In genomic region chr1:51503055-51503454, GRCm38 (mm10) we compare ENCODE assay signal across 22 mouse cellular contexts.
"Had no signal": no experiment of that assay in that cellular context is flagged by ENCODE, and none has a peak within 500 bp of the region (broad histone marks: within the 10 kb centered on the region; RNA-seq: fewer than 3 reads in every experiment).

No protein-coding gene starts in this region.

- H3K9me3 ChIP-seq: kidney, embryonic 15.5 days; limb, embryonic 12.5 days; limb, embryonic 15.5 days; midbrain, embryonic 12.5 days; midbrain, embryonic 15.5 days; neural tube, embryonic 12.5 days; neural tube, embryonic 15.5 days; stomach, embryonic 15.5 days had no signal

- H3K4me2 ChIP-seq: kidney, embryonic 15.5 days; limb, embryonic 12.5 days; limb, embryonic 15.5 days; liver, embryonic 11.5 days; lung, embryonic 14.5 days; midbrain, embryonic 12.5 days; midbrain, embryonic 15.5 days; neural tube, embryonic 12.5 days; neural tube, embryonic 15.5 days; stomach, embryonic 15.5 days had no signal

- H3K4me3 ChIP-seq: kidney, embryonic 15.5 days; limb, embryonic 12.5 days; limb, embryonic 15.5 days; midbrain, embryonic 12.5 days; midbrain, embryonic 15.5 days; neural tube, embryonic 12.5 days; neural tube, embryonic 15.5 days; stomach, embryonic 15.5 days had no signal

- H3K9ac ChIP-seq: kidney, embryonic 15.5 days; limb, embryonic 12.5 days; limb, embryonic 15.5 days; liver, embryonic 14.5 days; liver, postnatal 0 days; lung, embryonic 14.5 days; midbrain, embryonic 12.5 days; midbrain, embryonic 15.5 days; neural tube, embryonic 12.5 days; neural tube, embryonic 15.5 days; stomach, embryonic 15.5 days had no signal

- ATAC-seq: liver, postnatal 0 days; lung, postnatal 0 days; midbrain, embryonic 15.5 days had no signal

- DNase-seq: kidney, adult 8-10 months; kidney, postnatal 10 days; kidney, postnatal 36 days; layer of hippocampus, postnatal 36 days; left cerebral cortex, postnatal 4 days; liver, postnatal 0 days; lung, embryonic 14.5 days; right cerebral cortex, adult 18-20 months; right cerebral cortex, postnatal 14 days; right cerebral cortex, postnatal 4 days; thymus, postnatal 25 days had no signal

- H3K27ac ChIP-seq: kidney, embryonic 15.5 days; limb, embryonic 12.5 days; limb, embryonic 15.5 days; liver, embryonic 14.5 days; midbrain, embryonic 12.5 days; midbrain, embryonic 15.5 days; neural tube, embryonic 12.5 days; neural tube, embryonic 15.5 days; stomach, embryonic 15.5 days had no signal

- H3K36me3 ChIP-seq: kidney, embryonic 15.5 days; limb, embryonic 12.5 days; limb, embryonic 15.5 days; midbrain, embryonic 12.5 days; midbrain, embryonic 15.5 days; neural tube, embryonic 12.5 days; neural tube, embryonic 15.5 days; stomach, embryonic 15.5 days had no signal

- H3K4me1 ChIP-seq: kidney, embryonic 15.5 days; limb, embryonic 12.5 days; limb, embryonic 15.5 days; midbrain, embryonic 12.5 days; midbrain, embryonic 15.5 days; neural tube, embryonic 12.5 days; neural tube, embryonic 15.5 days; stomach, embryonic 15.5 days had no signal

- H3K27me3 ChIP-seq: kidney, embryonic 15.5 days; limb, embryonic 12.5 days; limb, embryonic 15.5 days; midbrain, embryonic 12.5 days; midbrain, embryonic 15.5 days; neural tube, embryonic 12.5 days; neural tube, embryonic 15.5 days; stomach, embryonic 15.5 days had no signal
